Mouse (Mus musculus): ENCODE measurements around the gene Ift74. TPM values are rescaled to one million over a fixed set of nuclear protein-coding genes. Genes with fewer than 3 reads are reported as not detected.

The Ift74 gene
- polyA plus RNA-seq, 1 experiment from 2014 or later, result 32.2 TPM

MicroRNAs encoded within 50 kb of the gene (microRNA counts, 519-probe panel; counts per million panel counts)
- microRNA mmu-miR-872, result 4,984 counts per million, percentile 48 among the panel's probes with 10 or more counts

Small RNAs within 50 kb of the gene (microRNA-seq; reads per million reads assigned to microRNA genes)
- 4,688 reads per million, percentile 90 among the genes with 10 or more reads in this experiment for gene Mir872

Other genes starting within 250 kb of the Ift74 start
- 0.63 TPM in 1 of 2 replicates, not detected in the other for gene Gm10306, start 57.9 kb upstream of the Ift74 start, polyA plus RNA-seq (2014; fragmentation: Nextera tagmentation; extraction: Ambion mirVana)
- gene Caap1, start 57.7 kb upstream of the Ift74 start, polyA plus RNA-seq (2014; fragmentation: Nextera tagmentation; extraction: Ambion mirVana), result 22.8 and 24.1 TPM in 2 replicates
- 62.7 and 79.5 TPM in 2 replicates for gene Plaa, start 11.2 kb upstream of the Ift74 start, polyA plus RNA-seq (2014; fragmentation: Nextera tagmentation; extraction: Ambion mirVana)
- 0.29 and 0.45 TPM in 2 replicates for gene Lrrc19, start 35.7 kb downstream of the Ift74 start, polyA plus RNA-seq (2014; fragmentation: Nextera tagmentation; extraction: Ambion mirVana)
- gene Tek, start 124.8 kb downstream of the Ift74 start, polyA plus RNA-seq (2014; fragmentation: Nextera tagmentation; extraction: Ambion mirVana), result 4.2 and 9.3 TPM in 2 replicates

All from midbrain, embryonic 14.5 days (tissue).